In the genomic region with DNA sequence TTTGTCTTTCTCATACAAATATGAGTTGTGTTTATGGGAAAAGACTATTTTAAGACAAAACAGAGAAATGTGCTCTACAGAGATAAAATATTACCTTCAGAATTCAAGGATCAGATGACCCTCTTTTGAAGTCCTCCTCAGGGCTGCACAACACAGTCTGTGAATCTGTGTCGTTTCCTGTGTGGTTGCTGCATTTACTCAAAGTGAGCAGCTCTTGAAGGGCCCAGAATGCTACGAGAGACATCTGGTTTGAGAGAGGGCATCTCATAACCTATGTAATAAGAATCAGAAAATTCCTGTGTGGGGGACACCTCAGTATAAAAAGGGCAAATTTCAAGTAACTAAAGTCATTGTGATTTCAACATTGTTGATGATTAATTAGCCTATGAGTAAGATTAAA, we compare ENCODE assay signal across 19 mouse cellular contexts.
A peak's percentile ranks its signal among the peaks of the same experiment; 100 is the strongest.
DNase-seq lines count a peak whose midpoint lies in the region; ATAC-seq lines count a peak whose summit lies in the region.
"Had no signal": no experiment of that assay in that cellular context is flagged by ENCODE, and none has a peak within 500 bp of the region (broad histone marks: within the 10 kb centered on the region; RNA-seq: fewer than 3 reads in every experiment).

No protein-coding gene starts in this region.

- DNase-seq in CD4-positive helper T cell, adult 2 months (ENCODE audit: low read depth, low spot score): peak; percentile 15
- DNase-seq in CD4-positive, CD25-positive, alpha-beta regulatory T cell, adult 2 months (ENCODE audit: low read depth, low spot score): peak; percentile 22
- peak; percentile 8 for DNase-seq in naive thymus-derived CD4-positive, alpha-beta T cell, adult 2 months (ENCODE audit: low read depth)
- DNase-seq in heart, adult 18-20 months: no peak
- no peak for DNase-seq in urinary bladder, postnatal 14 days (ENCODE audit: low spot score)
- DNase-seq: adrenal gland, postnatal 25 days; cerebellum, adult 18-20 months; cerebellum, adult 9-10 months; cerebellum, postnatal 14 days; forebrain, postnatal 0 days; gastrocnemius, adult 2 months; gastrocnemius, postnatal 14 days; heart, adult 11 months; heart, postnatal 10 days; heart, postnatal 36 days; kidney, adult 11 months had no signal

- ATAC-seq in activated CD4-positive, CD25-positive, alpha-beta regulatory T cell, adult 4 months: peak; percentile 43
- ATAC-seq: forebrain, embryonic 14.5 days; forebrain, postnatal 0 days; hindbrain, embryonic 16.5 days had no signal

Comparison
In these comparisons a context has a peak if more than half of its experiments do, and no peak if none do; other contexts are left out.
1. DNase-seq: peak in CD4-positive helper T cell, adult 2 months (single experiment), CD4-positive, CD25-positive, alpha-beta regulatory T cell, adult 2 months (single experiment) and naive thymus-derived CD4-positive, alpha-beta T cell, adult 2 months (single experiment); none in heart, adult 18-20 months (0 of 2) and urinary bladder, postnatal 14 days (single experiment).